ENCODE assay signal across 27 mouse cellular contexts in the genomic region with DNA sequence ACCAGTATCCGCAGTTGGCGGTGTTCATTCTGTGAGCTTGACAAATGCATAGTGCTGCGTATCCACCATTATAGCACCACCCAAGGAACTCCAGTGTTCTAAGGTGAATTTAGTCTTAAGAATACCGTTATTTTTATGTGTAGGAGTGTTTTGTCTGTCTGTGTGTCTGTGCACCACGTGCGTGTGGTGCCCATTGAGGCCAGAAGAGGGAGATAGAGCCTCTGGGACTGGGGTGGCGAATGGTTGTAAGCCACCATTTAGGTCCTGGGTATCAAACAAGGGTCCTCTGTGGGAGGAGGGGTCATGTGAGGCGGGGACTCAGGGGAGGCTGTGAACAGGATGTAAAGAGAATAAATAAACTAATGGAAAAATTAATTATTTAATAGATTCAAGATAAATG.
DNase-seq lines count a peak whose midpoint lies in the region; ATAC-seq and TF ChIP-seq lines count a peak whose summit lies in the region.
"Had no signal": no experiment of that assay in that cellular context is flagged by ENCODE, and none has a peak within 500 bp of the region (broad histone marks: within the 10 kb centered on the region; RNA-seq: fewer than 3 reads in every experiment).

No protein-coding gene starts in this region.

- TF ChIP-seq POLR2A in cerebellum, adult 2 months (IDR thresholded peaks at IDR 0.05; ENCODE audit: borderline replicate concordance, insufficient read depth, low read length): no peak

- H3K4me3 ChIP-seq in gastrocnemius, adult 2 months: no peak overlapping the region
- H3K4me3 ChIP-seq in intestine, postnatal 0 days (ENCODE audit: low read depth, low read length): no peak overlapping the region
- no peak overlapping the region for H3K4me3 ChIP-seq in intestine, embryonic 16.5 days (ENCODE audit: low read length)
- no peak overlapping the region for H3K4me3 ChIP-seq in midbrain, embryonic 11.5 days (ENCODE audit: low read depth, low read length)
- no peak overlapping the region for H3K4me3 ChIP-seq in midbrain, embryonic 16.5 days (ENCODE audit: low read depth, low read length)
- H3K4me3 ChIP-seq in cerebellum, adult 2 months (replicated peaks; ENCODE audit: insufficient read depth, low read depth, low read length): no peak overlapping the region
- H3K4me3 ChIP-seq: embryonic facial prominence, embryonic 12.5 days; embryonic facial prominence, embryonic 15.5 days; heart, embryonic 10.5 days; hindbrain, embryonic 10.5 days; hindbrain, embryonic 13.5 days; intestine, embryonic 15.5 days had no signal

- H3K27me3 ChIP-seq in intestine, postnatal 0 days (replicated peaks; ENCODE audit: control insufficient read depth, insufficient read depth, low read length): no peaks in the 10 kb centered on the region
- H3K27me3 ChIP-seq in intestine, embryonic 16.5 days (replicated peaks; ENCODE audit: control insufficient read depth, insufficient read depth, low read length): no peaks in the 10 kb centered on the region
- no peaks in the 10 kb centered on the region for H3K27me3 ChIP-seq in midbrain, embryonic 11.5 days (ENCODE audit: control insufficient read depth, insufficient read depth, low read length)
- no peaks in the 10 kb centered on the region for H3K27me3 ChIP-seq in midbrain, embryonic 16.5 days (ENCODE audit: control insufficient read depth, insufficient read depth, low read depth, low read length)
- H3K27me3 ChIP-seq in cerebellum, adult 2 months (ENCODE audit: control insufficient read depth, insufficient read depth, low read length): no peaks in the 10 kb centered on the region
- H3K27me3 ChIP-seq: embryonic facial prominence, embryonic 12.5 days; embryonic facial prominence, embryonic 15.5 days; hindbrain, embryonic 13.5 days; intestine, embryonic 15.5 days had no signal

- no peaks in the 10 kb centered on the region for H3K36me3 ChIP-seq in intestine, postnatal 0 days (ENCODE audit: control insufficient read depth, insufficient read depth)
- H3K36me3 ChIP-seq in intestine, embryonic 16.5 days (ENCODE audit: control insufficient read depth, insufficient read depth, low read length): no peaks in the 10 kb centered on the region
- no peaks in the 10 kb centered on the region for H3K36me3 ChIP-seq in midbrain, embryonic 11.5 days (ENCODE audit: control insufficient read depth, insufficient read depth, low read length)
- H3K36me3 ChIP-seq in midbrain, embryonic 16.5 days (ENCODE audit: control insufficient read depth, insufficient read depth, low read length): no peaks in the 10 kb centered on the region
- H3K36me3 ChIP-seq: embryonic facial prominence, embryonic 12.5 days; embryonic facial prominence, embryonic 15.5 days; G1E; hindbrain, embryonic 10.5 days; hindbrain, embryonic 13.5 days; intestine, embryonic 15.5 days had no signal

- 95% methylated on average over 8 of the region's 8 CpGs for WGBS in intestine, postnatal 0 days
- 97% methylated on average over 8 of the region's 8 CpGs for WGBS in intestine, embryonic 16.5 days
- 94% methylated on average over 8 of the region's 8 CpGs for WGBS in midbrain, embryonic 11.5 days
- WGBS in midbrain, embryonic 16.5 days: 95% methylated on average over 8 of the region's 8 CpGs
- WGBS in cerebellum, adult 2 months: 96% methylated on average over 8 of the region's 8 CpGs

- no peak for ATAC-seq in intestine, postnatal 0 days
- no peak for ATAC-seq in intestine, embryonic 16.5 days
- no peak for ATAC-seq in midbrain, embryonic 11.5 days (ENCODE audit: low FRiP score)
- ATAC-seq in midbrain, embryonic 16.5 days: no peak
- ATAC-seq: forebrain, embryonic 14.5 days; forebrain, postnatal 0 days; hindbrain, embryonic 16.5 days; intestine, embryonic 15.5 days had no signal

- no peak overlapping the region for H3K9ac ChIP-seq in intestine, postnatal 0 days (ENCODE audit: low read depth, low read length)
- H3K9ac ChIP-seq in intestine, embryonic 16.5 days (ENCODE audit: low read depth, low read length): no peak overlapping the region
- H3K9ac ChIP-seq in midbrain, embryonic 11.5 days (ENCODE audit: low read length): no peak overlapping the region
- no peak overlapping the region for H3K9ac ChIP-seq in midbrain, embryonic 16.5 days (ENCODE audit: low read depth, low read length)
- H3K9ac ChIP-seq: embryonic facial prominence, embryonic 12.5 days; embryonic facial prominence, embryonic 15.5 days; forebrain, postnatal 0 days; hindbrain, embryonic 13.5 days; intestine, embryonic 15.5 days had no signal

- H3K4me2 ChIP-seq in intestine, postnatal 0 days (replicated peaks; ENCODE audit: low read depth): no peak overlapping the region
- no peak overlapping the region for H3K4me2 ChIP-seq in intestine, embryonic 16.5 days (ENCODE audit: low read depth, low read length)
- H3K4me2 ChIP-seq in midbrain, embryonic 11.5 days: no peak overlapping the region
- H3K4me2 ChIP-seq in midbrain, embryonic 16.5 days (ENCODE audit: low read length): no peak overlapping the region
- H3K4me2 ChIP-seq: embryonic facial prominence, embryonic 12.5 days; embryonic facial prominence, embryonic 15.5 days; hindbrain, embryonic 13.5 days; intestine, embryonic 15.5 days had no signal

- peak; percentile 29 for TF ChIP-seq CTCF in gastrocnemius, adult 2 months (IDR thresholded peaks at IDR 0.05)
- TF ChIP-seq CTCF in intestine, postnatal 0 days (IDR thresholded peaks at IDR 0.05; ENCODE audit: low read depth): peak; percentile 16; the same call in 1 of the 2 replicates
- no peak for TF ChIP-seq CTCF in cerebellum, adult 2 months (IDR thresholded peaks at IDR 0.05; ENCODE audit: borderline replicate concordance, insufficient read depth, low read depth, low read length)

- H3K4me1 ChIP-seq in intestine, postnatal 0 days (replicated peaks; ENCODE audit: control insufficient read depth, insufficient read depth, low read length): no peaks in the 10 kb centered on the region
- H3K4me1 ChIP-seq in intestine, embryonic 16.5 days (ENCODE audit: control insufficient read depth, insufficient read depth, low read length): no peaks in the 10 kb centered on the region
- no peaks in the 10 kb centered on the region for H3K4me1 ChIP-seq in midbrain, embryonic 11.5 days (ENCODE audit: control insufficient read depth, insufficient read depth, low read length)
- no peaks in the 10 kb centered on the region for H3K4me1 ChIP-seq in midbrain, embryonic 16.5 days (ENCODE audit: control insufficient read depth, insufficient read depth, low read length)
- H3K4me1 ChIP-seq in cerebellum, adult 2 months (ENCODE audit: control insufficient read depth, insufficient read depth, low read length): no peaks in the 10 kb centered on the region
- H3K4me1 ChIP-seq: embryonic facial prominence, embryonic 12.5 days; embryonic facial prominence, embryonic 15.5 days; hindbrain, embryonic 13.5 days had no signal

- no peaks in the 10 kb centered on the region for H3K9me3 ChIP-seq in intestine, postnatal 0 days (ENCODE audit: control insufficient read depth)
- H3K9me3 ChIP-seq in intestine, embryonic 16.5 days (ENCODE audit: control insufficient read depth, low read length): no peaks in the 10 kb centered on the region; the same call in 1 of the 2 replicates
- no peaks in the 10 kb centered on the region for H3K9me3 ChIP-seq in midbrain, embryonic 11.5 days (ENCODE audit: control insufficient read depth, low read length)
- H3K9me3 ChIP-seq in midbrain, embryonic 16.5 days (replicated peaks; ENCODE audit: control insufficient read depth, low read length, poor library complexity, severe bottlenecking): no peaks in the 10 kb centered on the region
- H3K9me3 ChIP-seq: embryonic facial prominence, embryonic 12.5 days; embryonic facial prominence, embryonic 15.5 days; heart, embryonic 10.5 days; hindbrain, embryonic 10.5 days; hindbrain, embryonic 13.5 days; intestine, embryonic 15.5 days had no signal

- no peak for DNase-seq in gastrocnemius, adult 2 months
- DNase-seq in gastrocnemius, postnatal 10 days: no peak
- peak; percentile 12 for DNase-seq in midbrain, embryonic 11.5 days (ENCODE audit: low spot score, missing footprints)
- DNase-seq in R1 (ENCODE audit: low read depth, low spot score): peak; percentile 63
- DNase-seq in cerebellum, adult 2 months: no peak
- DNase-seq: adrenal gland, postnatal 10 days; adrenal gland, postnatal 36 days; cerebellum, adult 18-20 months; cerebellum, adult 9-11 months; cerebellum, postnatal 25 days; forebrain, postnatal 0 days; gastrocnemius, postnatal 14 days; heart, adult 11 months; heart, postnatal 10 days; heart, postnatal 36 days had no signal

- H3K27ac ChIP-seq in gastrocnemius, adult 2 months: peak overlapping the region; percentile 93
- no peak overlapping the region for H3K27ac ChIP-seq in intestine, postnatal 0 days (ENCODE audit: low read depth, low read length)
- H3K27ac ChIP-seq in intestine, embryonic 16.5 days (ENCODE audit: low read length): no peak overlapping the region
- H3K27ac ChIP-seq in midbrain, embryonic 11.5 days (ENCODE audit: low read depth, low read length): no peak overlapping the region
- H3K27ac ChIP-seq in midbrain, embryonic 16.5 days (ENCODE audit: low read length): no peak overlapping the region
- H3K27ac ChIP-seq in cerebellum, adult 2 months (ENCODE audit: insufficient read depth, low read length): no peak overlapping the region
- H3K27ac ChIP-seq: embryonic facial prominence, embryonic 12.5 days; embryonic facial prominence, embryonic 15.5 days; heart, embryonic 10.5 days; hindbrain, embryonic 10.5 days; hindbrain, embryonic 13.5 days; intestine, embryonic 15.5 days had no signal

- intact Hi-C loops in gastrocnemius, adult 2 months (cut with DNase I): no loop called here

Comparison
In these comparisons a context has a peak if more than half of its experiments do, and no peak if none do; other contexts are left out.
1. DNase-seq: peak in midbrain, embryonic 11.5 days (single experiment) and R1 (single experiment); none in gastrocnemius, adult 2 months (single experiment), gastrocnemius, postnatal 10 days (single experiment) and cerebellum, adult 2 months (0 of 2).